Mouse (Mus musculus) spleen, adult 2 months (tissue): ENCODE measurements around the gene Sirt6. TPM values are rescaled to one million over a fixed set of nuclear protein-coding genes. Genes with fewer than 3 reads are reported as not detected.

Experiments used
- DNase-seq, 2 experiments: peaks; one replicate each; pipeline versions ENCODE4 v3.0.0 to v3.0.0-alpha.2; 2012 to 2021; ENCODE audit warnings: low spot score in 2 of 2, low read depth in 1 of 2
- H3K27ac ChIP-seq: fragments of 200-500 bp; 2 replicates; pipeline ENCODE4 v1.5.1; 2012; ENCODE audit warnings: low read length, inconsistent platforms; ENCODE audit not compliant: insufficient read depth
- H3K27me3 ChIP-seq: fragments of 200-500 bp; 2 replicates; pipeline ENCODE4 v1.6.1; 2012; ENCODE audit warnings: mild to moderate bottlenecking, moderate library complexity, low read length, inconsistent platforms; ENCODE audit not compliant: control insufficient read depth, insufficient read depth
- H3K36me3 ChIP-seq: fragments of 200-500 bp; 2 replicates; pipeline ENCODE4 v1.6.1; 2012; ENCODE audit warnings: mild to moderate bottlenecking, low read length, inconsistent platforms; ENCODE audit not compliant: control insufficient read depth, insufficient read depth
- H3K4me1 ChIP-seq: fragments of 200-500 bp; 2 replicates; pipeline ENCODE4 v1.6.1; 2011; ENCODE audit warnings: inconsistent platforms; ENCODE audit not compliant: control insufficient read depth, insufficient read depth, insufficient read length
- H3K4me3 ChIP-seq: fragments of 200-500 bp; 2 replicates; pipeline ENCODE4 v1.5.1; 2011; ENCODE audit warnings: mild to moderate bottlenecking, inconsistent platforms; ENCODE audit not compliant: insufficient read depth, insufficient read length; ENCODE audit errors: extremely low read depth
- CTCF ChIP-seq: fragments of 200-500 bp; IDR thresholded peaks from 2 replicates; pipeline ENCODE4 v1.5.1; 2011; ENCODE audit warnings: mild to moderate bottlenecking, inconsistent platforms; ENCODE audit not compliant: insufficient read depth, insufficient read length, insufficient replicate concordance; ENCODE audit errors: extremely low read depth
- POLR2A ChIP-seq: fragments of 200-500 bp; IDR thresholded peaks from 2 replicates; pipeline ENCODE4 v1.6.1; 2011; ENCODE audit warnings: low read depth, low read length, inconsistent platforms
- WGBS: fragments of 180-500 bp; shearing (Covaris S2); methylation state at CpG from one replicate; pipeline ENCODE4 v1.1.7; 2018; 5-methylcytosine and 5-hydroxymethylcytosine counted together
- polyA plus RNA-seq: library from polyadenylated mRNA; depleted of rRNA; stranded (reverse); fragments of >200 nt; gene quantifications from 2 replicates; pipeline ENCODE4 v1.2.3, GENCODE M21; 2012

Sirt6 gene
- polyA plus RNA-seq, 1 experiment = 30.3 TPM

DNA sequence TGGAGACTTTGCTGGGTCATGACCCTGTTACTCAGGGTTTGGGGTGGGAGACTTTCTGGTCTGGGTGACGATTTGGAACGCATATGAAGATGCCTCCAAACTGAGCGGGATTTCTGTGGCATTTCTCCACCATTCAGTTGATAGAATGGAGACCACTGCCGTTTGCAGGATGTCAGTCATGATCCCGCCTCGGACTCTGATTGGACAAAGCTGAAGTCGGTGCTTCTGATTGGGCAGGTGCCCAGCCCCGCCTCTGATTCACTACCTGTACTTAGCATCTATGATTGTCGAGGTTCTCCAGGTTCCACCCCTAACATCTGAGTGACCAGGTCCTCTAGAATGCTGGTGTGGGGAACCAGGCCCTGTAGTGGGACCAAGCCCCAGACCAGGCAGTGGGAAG, 6.8 kb downstream of the Sirt6 start:
- no peaks in the 10 kb centered on the region for H3K4me1 ChIP-seq
- no peak overlapping the region for H3K4me3 ChIP-seq
- H3K27me3 ChIP-seq = no peaks in the 10 kb centered on the region
- WGBS = 72% methylated on average over 9 of the region's 9 CpGs
- no peak for DNase-seq
- TF ChIP-seq CTCF (no peak), POLR2A (no peak)
- H3K27ac ChIP-seq = no peak overlapping the region
- peaks cover 2% of the 10 kb centered on the region for H3K36me3 ChIP-seq

DNA sequence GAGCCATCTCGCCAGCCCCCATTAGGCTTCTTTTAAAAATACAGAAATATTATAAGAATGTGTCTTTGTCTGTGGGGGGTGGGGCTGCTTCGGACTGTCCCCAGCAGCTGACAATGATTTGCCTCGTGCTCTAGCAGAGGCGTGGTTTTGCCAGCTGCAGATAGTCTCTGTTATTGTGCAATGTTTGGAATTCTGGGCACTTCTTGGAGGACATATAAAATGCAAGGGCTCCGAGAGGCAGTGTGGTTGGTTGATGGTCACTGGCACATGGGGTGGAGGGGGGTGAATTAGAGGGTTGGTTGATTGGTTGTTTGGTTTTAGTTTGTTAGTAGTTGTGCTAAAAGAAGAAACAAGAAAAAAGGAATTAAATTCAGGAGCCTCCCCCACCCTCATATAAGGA, 7.6 kb downstream of the Sirt6 start:
- H3K27me3 ChIP-seq = no peaks in the 10 kb centered on the region
- TF ChIP-seq POLR2A (no peak), CTCF (no peak)
- H3K4me1 ChIP-seq = no peaks in the 10 kb centered on the region
- DNase-seq = no peak
- H3K27ac ChIP-seq = no peak overlapping the region
- H3K36me3 ChIP-seq = peaks cover 2% of the 10 kb centered on the region
- WGBS = 79% methylated on average over 5 of the region's 5 CpGs
- no peak overlapping the region for H3K4me3 ChIP-seq

DNA sequence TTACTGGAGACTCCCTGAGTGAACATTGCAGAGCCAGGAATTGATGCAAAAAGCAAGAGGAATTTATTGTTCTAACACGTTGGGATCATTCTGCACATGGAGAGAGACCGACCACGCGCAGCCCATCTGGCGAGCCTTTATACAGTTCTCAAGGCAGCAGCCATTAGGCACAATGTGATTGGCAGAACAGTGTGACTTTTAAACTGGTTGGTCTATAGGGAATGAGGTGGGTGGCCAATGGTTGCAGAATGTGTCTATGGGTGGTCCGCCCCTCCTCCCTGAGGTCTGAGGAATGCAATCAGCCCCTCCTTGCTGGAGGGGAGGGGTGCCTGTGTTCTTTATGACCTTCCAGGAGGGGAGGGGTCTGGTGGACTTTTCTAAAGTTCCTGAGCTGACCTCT, 12.1 kb downstream of the Sirt6 start:
- H3K4me1 ChIP-seq = no peaks in the 10 kb centered on the region
- H3K36me3 ChIP-seq = no peaks in the 10 kb centered on the region
- TF ChIP-seq POLR2A (no peak), CTCF (no peak)
- no peak overlapping the region for H3K27ac ChIP-seq
- H3K27me3 ChIP-seq = no peaks in the 10 kb centered on the region
- 83% methylated on average over 6 of the region's 6 CpGs for WGBS
- DNase-seq = no peak
- H3K4me3 ChIP-seq = no peak overlapping the region

DNA sequence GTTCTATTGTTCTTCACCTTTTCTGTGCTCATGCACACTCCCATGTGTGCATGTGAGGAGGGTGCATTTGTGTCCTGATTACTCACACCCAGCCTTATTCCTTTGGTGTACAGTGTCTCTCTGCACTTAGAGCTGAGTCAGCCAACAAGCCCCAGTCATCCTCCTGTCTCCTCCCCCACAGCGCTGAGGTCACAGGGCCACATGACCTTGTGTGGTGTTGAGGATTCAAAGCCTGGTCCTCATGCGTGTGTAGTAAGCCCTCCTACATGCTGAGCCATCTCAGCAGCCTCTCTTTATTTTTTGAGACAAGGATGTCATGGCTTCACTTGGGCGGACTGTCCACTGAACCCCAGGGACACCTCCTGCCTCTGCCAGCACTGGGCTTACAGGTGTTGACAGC, 14.8 kb downstream of the Sirt6 start:
- TF ChIP-seq POLR2A (no peak), CTCF (no peak)
- no peaks in the 10 kb centered on the region for H3K36me3 ChIP-seq
- no peak overlapping the region for H3K27ac ChIP-seq
- 75% methylated on average over 3 of the region's 3 CpGs for WGBS
- no peak overlapping the region for H3K4me3 ChIP-seq
- DNase-seq = no peak
- no peaks in the 10 kb centered on the region for H3K27me3 ChIP-seq
- H3K4me1 ChIP-seq = no peaks in the 10 kb centered on the region

DNA sequence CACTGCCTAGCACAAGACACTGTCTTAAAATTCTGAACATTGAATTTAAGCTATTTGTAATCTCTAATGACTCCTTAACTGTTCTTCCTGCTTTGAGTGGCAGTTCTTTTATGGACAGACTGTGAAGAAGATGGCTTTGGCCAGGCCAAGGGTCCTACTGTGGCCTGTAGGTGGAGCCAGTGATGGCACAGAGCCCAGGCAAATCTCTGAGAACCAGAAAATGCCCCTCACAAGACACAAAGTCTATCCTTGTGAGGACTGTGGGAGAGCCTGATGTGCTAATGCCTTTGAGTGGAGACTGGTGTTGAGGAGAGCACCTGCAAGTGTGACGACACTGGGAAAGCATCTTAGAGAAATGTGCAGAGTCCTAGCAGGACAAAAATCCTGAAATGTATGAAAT, 19.3 kb downstream of the Sirt6 start:
- no peak for TF ChIP-seq CTCF
- TF ChIP-seq POLR2A = no peak
- WGBS = 94% methylated on average over 1 of the region's 1 CpGs
- Histone ChIP-seq H3K27ac (no peak overlapping the region), H3K27me3 (no peaks in the 10 kb centered on the region), H3K4me1 (peaks cover 6% of the 10 kb centered on the region; the same call in 1 of the 2 replicates), H3K4me3 (no peak overlapping the region), H3K36me3 (no peaks in the 10 kb centered on the region)
- DNase-seq = no peak

DNA sequence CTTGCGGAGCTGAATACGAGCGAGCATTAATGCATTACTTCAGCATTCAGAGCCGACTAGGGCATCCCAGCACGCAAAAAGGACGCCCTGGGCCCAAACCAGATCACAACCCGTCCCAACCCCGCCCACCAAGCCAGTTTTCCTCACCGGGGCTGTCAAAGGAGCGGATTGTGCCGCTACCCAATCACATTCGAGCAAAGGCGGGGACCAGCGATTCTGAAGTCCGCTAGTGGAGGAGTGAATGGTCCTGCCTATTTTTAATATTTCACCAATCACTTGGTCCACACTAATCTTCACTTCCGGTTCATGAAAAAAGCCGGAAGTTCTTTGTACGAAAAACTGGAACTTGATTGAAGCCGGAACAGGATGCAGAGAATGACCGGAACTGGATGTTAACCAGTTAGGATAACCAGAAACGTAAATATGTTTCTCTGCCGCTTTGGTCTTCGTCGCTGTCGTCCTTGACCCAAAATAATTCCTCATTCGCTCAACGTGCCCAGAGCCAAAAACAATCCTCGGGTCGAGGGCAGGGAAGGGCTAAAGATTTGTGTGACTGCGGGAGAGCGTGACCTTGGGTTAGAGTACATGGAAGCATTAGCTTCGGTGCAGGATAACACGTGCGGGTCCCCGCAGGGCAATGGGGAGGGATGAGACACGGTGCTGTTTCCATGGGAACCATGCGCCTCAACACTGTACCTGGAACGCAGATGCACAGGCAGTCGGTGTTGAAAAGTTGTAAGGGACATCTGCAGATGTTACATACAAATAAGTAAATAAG, 21.4 kb downstream of the Sirt6 start, which contains the start of gene BC025920:
Gene BC025920, plus strand, starts transcription at position 297 of the 778 bp plus-strand sequence.
- no peaks in the 10 kb centered on the region for H3K27me3 ChIP-seq
- peak within 1 kb of the TSS; percentile 76 for H3K27ac ChIP-seq
- peak; percentile 90 to 92 for DNase-seq
- WGBS = 2% methylated on average over 39 of the region's 39 CpGs
- no peaks in the 10 kb centered on the region for H3K36me3 ChIP-seq
- TF ChIP-seq POLR2A (peak; percentile 41), CTCF (no peak)
- H3K4me1 ChIP-seq = peaks cover 16% of the 10 kb centered on the region
- H3K4me3 ChIP-seq = peak within 1 kb of the TSS; percentile 68

DNA sequence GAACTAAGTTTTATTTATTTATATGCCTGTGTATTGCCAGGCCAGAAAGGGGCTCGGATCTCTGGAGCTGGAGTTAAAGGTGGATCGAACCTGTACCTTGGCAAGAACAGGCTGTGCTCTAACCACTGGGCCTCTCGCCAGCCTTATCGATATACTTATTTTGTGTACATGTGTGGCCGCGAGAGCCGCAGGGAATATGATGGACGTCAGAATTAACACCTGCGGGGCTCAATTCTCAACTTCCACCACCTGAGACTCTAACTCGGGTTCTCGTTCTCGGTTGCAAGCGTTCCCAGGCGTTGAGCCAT, 22.0 kb downstream of the Sirt6 start:
- 3% methylated on average over 14 of the region's 14 CpGs for WGBS
- TF ChIP-seq POLR2A = no peak
- no peaks in the 10 kb centered on the region for H3K36me3 ChIP-seq
- peaks cover 19% of the 10 kb centered on the region for H3K4me1 ChIP-seq
- no peak for DNase-seq
- H3K27me3 ChIP-seq = no peaks in the 10 kb centered on the region
- H3K27ac ChIP-seq = peak overlapping the region; percentile 76
- H3K4me3 ChIP-seq = peak overlapping the region; percentile 53
